Mouse (Mus musculus) retina, embryonic 14.5 days (tissue): ENCODE measurements around the gene 1700011M02Rik.
"Not testable (repeated sequence)": the region's sequence is repeated elsewhere in the genome, so short reads cannot be mapped to it uniquely, and the experiment has no call there.

Experiments used
- DNase-seq: peaks from one replicate; pipeline ENCODE4 v3.0.0-alpha.2; 2015; ENCODE audit warnings: low spot score

1700011M02Rik gene

DNA sequence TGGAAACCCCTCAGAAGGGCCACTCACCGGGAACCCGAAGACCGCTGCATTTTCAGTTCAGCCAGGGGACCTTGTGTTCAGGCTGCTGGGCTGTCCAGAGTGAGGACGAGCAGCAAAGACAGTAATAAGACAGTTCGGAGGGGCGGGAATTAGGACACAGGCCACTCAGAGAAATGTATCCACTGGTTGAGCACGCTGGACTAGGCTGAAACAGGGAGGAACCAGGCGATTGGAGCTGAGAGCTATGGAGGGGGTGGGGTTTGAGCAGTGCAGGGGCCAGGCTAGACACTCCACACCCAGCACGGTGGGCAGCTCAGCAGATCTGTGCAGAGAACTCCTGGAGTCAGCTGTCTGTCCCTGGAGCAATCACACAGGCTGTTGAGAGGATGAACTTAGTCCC, at the start of gene 1700011M02Rik, which contains the start of gene Dmrtc1a:
TSS of gene 1700011M02Rik (plus strand) at position 319 of the 400 bp plus-strand sequence.
TSS of gene Dmrtc1a (minus strand) at position 101 of the 400 bp plus-strand sequence.
- DNase-seq: not testable (repeated sequence)

DNA sequence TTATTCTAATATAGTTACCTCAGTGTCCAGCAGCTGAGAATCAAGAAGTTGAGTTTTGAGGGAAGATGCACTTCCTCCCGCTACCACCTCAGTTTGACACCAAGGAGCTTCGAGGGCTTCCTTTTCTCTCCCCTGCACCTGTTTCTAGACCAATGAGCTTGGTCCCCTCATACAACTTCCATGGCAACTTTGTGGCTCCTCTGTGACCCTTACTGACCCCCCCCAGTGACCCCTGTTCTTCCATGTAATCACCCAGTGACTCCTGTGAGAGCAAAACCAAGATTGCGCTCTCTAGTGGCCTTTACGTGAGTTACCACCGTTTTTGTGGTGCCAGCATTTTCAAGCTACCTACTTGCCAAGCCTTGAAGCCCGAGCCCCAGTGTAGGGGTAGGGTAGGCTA, 40.8 kb upstream of the 1700011M02Rik start, which contains the start of gene 1700031F05Rik:
TSS of gene 1700031F05Rik (minus strand) at position 101 of the 400 bp plus-strand sequence.
- no peak for DNase-seq

DNA sequence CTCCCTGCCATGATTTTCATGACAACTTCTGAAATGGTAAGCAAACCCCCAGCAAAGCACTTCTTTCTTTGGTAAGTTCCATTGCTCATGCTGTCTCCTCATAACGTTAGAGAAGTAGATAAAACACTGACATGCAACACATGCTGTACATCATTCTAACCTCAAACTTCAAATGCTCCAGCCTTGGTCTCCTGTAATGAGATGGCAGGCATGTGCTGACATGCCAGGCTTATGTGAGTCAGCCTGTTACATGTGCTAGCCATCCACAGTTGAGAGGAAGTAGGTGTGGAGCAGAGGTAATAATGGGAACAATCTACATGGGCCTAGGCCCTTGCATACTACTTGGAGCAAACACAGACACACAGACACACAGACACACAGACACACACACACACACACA, 6.1 kb downstream of the 1700011M02Rik start:
- not testable (repeated sequence) for DNase-seq

DNA sequence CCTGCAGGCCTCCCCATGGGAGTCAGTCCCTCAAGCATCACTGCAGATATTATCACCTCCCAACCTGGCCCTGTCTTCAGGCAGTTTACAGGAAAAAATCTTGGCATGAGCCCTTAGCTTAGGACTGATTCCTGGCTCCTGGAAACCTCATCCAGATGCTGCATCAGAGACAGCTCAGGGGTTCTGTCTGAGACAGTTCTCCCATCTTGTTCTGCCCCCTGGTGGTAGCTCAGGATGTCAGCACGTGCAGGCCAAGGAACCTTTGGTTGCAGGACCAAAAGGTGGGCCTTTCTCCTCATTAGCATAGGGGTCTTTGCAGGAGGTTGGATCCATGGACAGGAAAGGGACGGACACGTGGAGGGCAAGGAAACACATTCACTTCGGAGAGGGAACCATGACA, 18.0 kb downstream of the 1700011M02Rik start:
- DNase-seq: peak; percentile 62

DNA sequence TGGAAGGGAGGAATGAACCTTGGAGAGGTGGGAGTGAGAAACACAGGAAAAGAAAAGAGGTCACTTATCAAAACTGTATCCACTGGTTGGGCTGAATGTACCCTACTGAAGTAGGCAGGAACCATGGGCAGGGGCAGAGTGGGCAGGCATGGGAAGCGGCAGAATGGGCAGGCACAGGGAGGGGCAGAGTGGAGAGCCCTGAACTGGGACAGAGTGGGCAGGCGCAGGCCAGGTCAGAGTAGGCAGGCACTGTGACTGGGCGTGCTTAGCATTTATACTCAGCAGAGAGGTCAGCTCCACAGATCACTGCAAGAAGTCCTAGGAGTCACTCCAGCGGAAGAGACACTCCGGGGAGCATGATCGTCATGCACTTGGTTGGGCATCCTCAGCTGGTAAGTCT, 19.4 kb downstream of the 1700011M02Rik start, which contains the start of gene 1700018G05Rik:
TSS of gene 1700018G05Rik (plus strand) at position 301 of the 400 bp plus-strand sequence.
- not testable (repeated sequence) for DNase-seq

DNA sequence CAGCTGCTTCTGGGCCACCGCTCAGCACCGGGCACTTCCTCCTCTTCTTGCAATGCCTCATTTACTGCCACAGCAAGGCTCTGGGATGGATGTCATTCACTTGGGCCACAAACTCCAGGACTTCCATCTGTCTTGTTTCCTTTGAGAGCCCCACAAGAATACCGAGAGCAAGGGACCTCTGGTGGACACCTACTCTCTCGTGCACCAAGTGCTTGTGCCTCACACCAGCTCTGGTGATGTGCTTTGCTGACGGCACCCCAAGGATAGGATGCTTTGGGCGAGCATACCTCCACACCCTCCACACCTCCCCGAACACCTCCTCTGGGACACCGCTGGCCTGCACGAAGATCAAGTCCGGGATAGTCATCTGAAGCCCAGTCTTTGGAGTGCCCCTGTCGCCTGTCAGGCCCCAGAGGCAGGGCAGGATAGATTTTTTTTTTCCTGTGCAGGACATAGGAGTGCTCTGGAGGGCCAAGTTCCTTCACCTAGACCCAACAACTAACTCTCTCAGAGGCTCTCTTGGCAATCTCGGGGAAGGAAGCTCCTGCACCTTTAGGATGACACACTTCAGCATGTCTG, 24.4 kb downstream of the 1700011M02Rik start:
- peak; percentile 2 for DNase-seq

DNA sequence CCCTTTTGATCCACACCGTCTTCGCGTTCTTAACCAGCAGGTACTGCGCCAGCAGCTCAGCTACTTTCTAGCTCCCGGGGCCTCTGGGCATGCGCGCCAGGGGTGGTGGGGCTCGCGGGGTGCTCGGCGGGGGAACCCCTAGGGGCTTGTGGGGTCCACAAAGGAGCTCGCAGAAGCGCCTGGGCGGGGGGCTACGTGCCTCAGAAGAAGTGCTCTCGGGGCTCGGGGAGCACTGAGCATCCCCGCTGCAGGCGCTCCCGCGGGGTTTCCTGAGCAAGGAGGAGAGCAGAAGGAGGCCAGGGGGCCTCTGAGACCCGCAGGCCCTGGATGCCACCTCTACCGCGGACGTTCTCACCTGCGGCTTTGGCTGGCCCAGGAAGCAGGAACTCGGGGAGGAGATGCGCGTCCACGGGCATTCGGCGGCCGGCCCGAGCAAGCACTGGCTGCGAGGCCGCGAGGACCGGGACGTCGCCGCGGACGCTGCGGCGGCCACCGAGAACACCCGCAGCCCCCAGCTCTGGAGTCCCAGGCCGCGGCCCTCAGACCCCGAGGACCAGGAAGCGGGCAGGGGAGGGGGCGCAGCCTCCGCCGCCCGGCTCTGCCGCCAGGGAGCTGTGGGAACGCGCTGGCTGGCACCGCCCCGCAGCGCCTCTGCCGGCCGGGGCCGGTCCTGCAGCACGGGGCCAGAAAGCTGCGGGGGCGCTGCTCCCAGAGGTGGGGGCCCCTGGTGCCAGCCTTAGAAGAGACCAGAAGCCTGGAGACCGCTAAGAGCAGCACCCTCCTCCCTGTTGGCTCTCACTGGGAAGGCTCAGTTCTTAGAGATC, 25.1 kb downstream of the 1700011M02Rik start:
- DNase-seq: peak; percentile 72

DNA sequence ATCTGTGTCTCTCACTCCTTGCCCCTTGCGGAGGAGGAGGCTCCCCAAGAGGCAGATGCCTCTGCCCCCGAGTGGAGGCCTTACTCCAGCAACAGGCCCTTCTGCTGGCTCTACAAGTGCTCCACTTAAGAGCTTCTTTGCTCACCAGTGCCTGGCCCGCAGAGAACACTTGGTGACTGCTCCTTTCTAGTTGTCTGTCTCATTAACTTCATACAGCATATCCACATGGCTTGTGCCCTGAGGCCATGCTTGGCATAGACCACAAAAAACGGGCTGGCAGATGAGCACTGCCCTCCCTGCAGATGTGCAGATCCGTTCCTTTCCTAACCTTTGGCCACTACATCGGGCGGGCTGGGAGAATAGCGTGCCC, 25.7 kb downstream of the 1700011M02Rik start:
- no peak for DNase-seq

DNA sequence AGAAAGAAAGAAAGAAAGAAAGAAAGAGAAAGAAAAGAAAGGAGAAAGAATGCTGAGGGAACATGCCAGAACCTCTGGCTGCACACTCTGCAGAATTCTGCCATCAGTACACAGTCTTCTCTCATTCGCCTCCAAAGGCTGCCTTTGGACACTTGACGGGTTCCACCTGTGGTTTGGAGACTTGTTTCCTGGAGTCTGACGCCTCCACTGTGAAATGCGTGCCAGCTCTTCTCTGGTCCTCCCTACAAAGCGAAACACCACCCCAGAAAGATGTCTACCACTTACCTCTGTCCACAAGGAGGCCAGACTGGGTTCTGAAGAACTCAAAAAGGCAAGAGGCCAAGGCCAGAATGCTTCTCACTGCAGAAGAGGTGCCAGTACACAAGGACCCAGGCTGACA, 28.0 kb downstream of the 1700011M02Rik start:
- DNase-seq: no peak

DNA sequence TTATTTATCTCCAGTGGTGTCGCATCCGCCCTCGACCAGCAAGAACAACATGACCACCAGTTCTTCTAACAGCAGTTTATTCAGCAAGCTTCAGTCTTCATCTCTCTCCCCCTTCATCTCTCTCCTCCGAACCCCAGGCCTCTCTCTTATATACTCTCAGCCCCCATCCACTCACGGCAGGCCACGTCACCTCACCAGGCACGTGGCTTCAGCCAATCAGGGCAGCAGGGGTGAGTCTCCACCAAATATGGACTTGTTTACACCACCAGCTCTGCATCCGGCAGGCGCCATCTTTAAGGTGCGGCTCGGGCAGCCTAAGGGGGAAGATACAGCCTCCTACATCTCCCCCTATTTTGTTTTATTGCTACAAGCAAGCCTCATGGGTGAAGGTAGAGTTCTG, 41.4 kb downstream of the 1700011M02Rik start:
- DNase-seq: not testable (repeated sequence)

DNA sequence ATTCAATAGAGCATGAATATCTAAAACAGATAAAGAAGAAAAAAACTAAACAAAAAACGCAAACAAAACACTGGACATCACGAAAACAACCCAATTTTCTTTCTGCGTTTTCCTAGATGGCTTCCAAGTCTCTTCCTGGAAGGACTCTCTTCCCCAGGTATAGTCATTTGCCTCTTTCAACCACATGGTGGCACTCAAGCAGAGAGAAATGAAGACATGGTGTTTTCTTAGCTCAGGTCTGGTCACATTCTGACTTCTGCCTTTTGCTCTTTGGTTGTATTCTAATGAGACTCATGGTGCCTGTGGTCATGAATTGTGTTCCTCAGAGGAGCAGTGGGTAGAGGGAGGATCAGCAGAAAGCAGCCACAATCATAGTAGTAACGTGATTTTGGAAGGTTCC, 50.2 kb downstream of the 1700011M02Rik start:
- peak; percentile 51 for DNase-seq
